Mouse (Mus musculus) embryonic fibroblast, embryonic 13.5 days (primary cell): ENCODE results near the gene Fam168a. TPM values are rescaled to one million over a fixed set of nuclear protein-coding genes. Genes with fewer than 3 reads are reported as not detected.
A peak's percentile ranks its signal among the peaks of the same experiment; 100 is the strongest.

Experiments used
- H3K27ac ChIP-seq: 2 replicates; pipeline ENCODE4 v1.5.1; 2012; ENCODE audit warnings: low read length, control low read depth, inconsistent platforms; ENCODE audit not compliant: insufficient read depth
- H3K4me1 ChIP-seq: 2 replicates; pipeline ENCODE4 v1.6.1; 2011; ENCODE audit warnings: low read length; ENCODE audit not compliant: control insufficient read depth, insufficient read depth
- H3K4me3 ChIP-seq: 2 replicates; pipeline ENCODE4 v1.5.1; 2011; ENCODE audit warnings: mild to moderate bottlenecking, control low read depth, low read length; ENCODE audit not compliant: insufficient read depth
- CTCF ChIP-seq: IDR thresholded peaks from 2 replicates; pipeline ENCODE4 v1.5.1; 2011; ENCODE audit warnings: mild to moderate bottlenecking, control low read depth, low read length, moderate library complexity, borderline replicate concordance; ENCODE audit not compliant: insufficient read depth
- POLR2A ChIP-seq: IDR thresholded peaks from 2 replicates; pipeline ENCODE4 v1.6.1; 2011; ENCODE audit warnings: low read depth, mild to moderate bottlenecking, control low read depth, low read length, moderate library complexity
- polyA plus RNA-seq: library from polyadenylated mRNA; stranded (reverse); fragments of >200 nt; gene quantifications from 2 replicates; pipeline ENCODE4 v1.2.4, GENCODE M21; 2011; ENCODE audit warnings: low read depth; ENCODE audit not compliant: missing spikeins, insufficient read length

The Fam168a gene
- polyA plus RNA-seq, 1 experiment: 58.0 TPM

GRCm38 (mm10) chr7:100736131-100736530, 29.7 kb downstream of the Fam168a start:
- Histone ChIP-seq H3K4me3 (no peak overlapping the region), H3K27ac (no peak overlapping the region), H3K4me1 (peaks cover 13% of the 10 kb centered on the region)
- TF ChIP-seq POLR2A (no peak), CTCF (no peak)

DNA sequence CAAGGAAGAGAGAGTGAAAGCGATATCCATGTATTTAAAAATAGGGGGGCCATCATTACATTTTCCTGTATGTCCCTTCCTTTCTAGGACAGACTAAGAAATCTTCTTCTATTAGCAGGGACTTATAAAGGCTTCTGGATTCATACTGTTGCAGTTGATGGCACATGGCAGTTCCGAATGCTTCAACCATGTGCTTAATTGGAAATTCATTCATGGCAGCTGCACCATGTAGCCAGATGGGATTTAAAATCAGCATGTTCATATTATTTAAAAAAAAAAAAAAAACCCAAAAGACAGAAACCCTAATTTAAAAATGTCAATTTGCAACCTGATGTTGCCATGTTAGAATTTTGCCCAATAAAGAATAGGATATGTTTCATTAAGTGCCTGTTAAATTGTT, 37.9 kb downstream of the Fam168a start:
- TF ChIP-seq CTCF: no peak
- TF ChIP-seq POLR2A: no peak
- Histone ChIP-seq H3K4me1 (peaks cover 6% of the 10 kb centered on the region; the same call in 1 of the 2 replicates), H3K27ac (no peak overlapping the region), H3K4me3 (no peak overlapping the region)

GRCm38 (mm10) chr7:100750101-100750500, 43.7 kb downstream of the Fam168a start:
- TF ChIP-seq POLR2A: no peak
- no peak for TF ChIP-seq CTCF
- Histone ChIP-seq H3K4me3 (no peak overlapping the region), H3K27ac (peak overlapping the region; percentile 18; the same call in 1 of the 2 replicates), H3K4me1 (no peaks in the 10 kb centered on the region)

GRCm38 (mm10) chr7:100758718-100759117, 52.3 kb downstream of the Fam168a start:
- no peaks in the 10 kb centered on the region for H3K4me1 ChIP-seq
- TF ChIP-seq CTCF: no peak
- no peak overlapping the region for H3K27ac ChIP-seq
- no peak overlapping the region for H3K4me3 ChIP-seq

DNA sequence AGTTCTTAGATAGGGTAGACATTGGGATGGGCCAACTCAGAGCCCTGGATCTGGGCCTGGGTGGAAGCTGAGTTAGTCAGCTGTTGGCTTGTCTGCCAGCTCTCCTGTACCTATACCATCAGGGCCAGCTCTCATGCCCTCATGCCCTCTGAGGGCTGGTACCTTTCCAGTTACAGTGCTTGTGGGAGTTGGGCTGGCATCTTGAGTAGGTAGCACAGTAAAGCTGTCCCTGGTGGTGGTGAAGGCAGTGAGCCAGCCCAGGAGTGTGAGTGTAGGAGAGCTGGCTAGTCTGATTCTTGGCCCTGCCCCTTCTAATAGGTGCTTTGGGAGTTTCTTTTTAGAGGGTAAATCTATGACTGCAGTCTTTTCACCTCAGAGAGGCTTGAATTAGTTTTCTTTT, 56.3 kb downstream of the Fam168a start:
- Histone ChIP-seq H3K4me3 (no peak overlapping the region), H3K4me1 (no peaks in the 10 kb centered on the region), H3K27ac (no peak overlapping the region)
- TF ChIP-seq CTCF (no peak), POLR2A (no peak)

- Histone ChIP-seq H3K27ac (no peak overlapping the region), H3K4me3 (no peak overlapping the region), H3K4me1 (no peaks in the 10 kb centered on the region)
- TF ChIP-seq CTCF: no peak
- TF ChIP-seq POLR2A: no peak
These were observed 61.1 kb downstream of the Fam168a start for GRCm38 (mm10) chr7:100767568-100767967.

DNA sequence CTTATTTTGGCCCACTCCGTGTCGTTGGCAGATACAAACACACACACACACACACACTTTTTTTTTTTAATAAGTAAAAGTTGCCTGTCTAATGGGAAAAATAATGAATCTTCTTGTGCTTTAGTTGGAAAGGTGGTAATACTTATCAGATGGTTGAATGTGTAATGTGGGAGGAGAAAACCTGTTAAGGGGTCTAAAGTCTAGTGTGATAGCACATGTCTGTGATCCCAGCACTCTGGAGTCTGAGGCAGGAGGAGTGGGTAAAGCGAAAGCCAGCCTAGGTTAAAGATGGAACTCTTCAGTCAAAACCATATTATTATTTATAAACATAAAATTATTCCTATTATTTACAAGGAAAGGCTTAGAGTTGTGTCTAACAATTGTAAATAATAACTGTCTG, 61.6 kb downstream of the Fam168a start:
- Histone ChIP-seq H3K4me1 (no peaks in the 10 kb centered on the region), H3K27ac (no peak overlapping the region), H3K4me3 (no peak overlapping the region)
- TF ChIP-seq POLR2A: no peak

DNA sequence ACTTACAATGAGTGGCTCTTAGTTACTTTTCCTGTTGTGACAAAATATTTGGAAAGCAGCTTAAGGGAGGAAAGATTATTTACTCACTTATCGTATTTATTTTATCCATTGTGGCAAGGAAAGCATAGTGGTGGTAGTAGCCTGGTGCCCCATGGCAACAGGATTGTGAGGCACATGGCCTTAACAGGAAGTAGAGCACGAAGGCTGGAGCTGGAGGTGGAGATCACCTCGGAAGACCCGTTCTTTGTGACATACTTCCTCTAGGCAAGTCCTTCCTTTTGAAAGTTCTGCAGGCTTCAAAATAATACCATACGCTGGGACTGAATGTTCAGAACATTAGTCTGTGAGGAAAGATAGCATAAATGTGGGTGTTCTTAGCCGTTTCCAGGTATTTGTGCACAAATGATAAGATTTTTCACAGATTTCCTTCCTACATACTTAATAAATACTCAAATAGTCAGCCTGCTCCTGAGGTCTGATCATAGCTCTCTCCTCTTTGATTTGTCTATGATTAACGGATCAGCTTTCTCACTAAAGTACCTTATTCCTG, 63.2 kb downstream of the Fam168a start:
- H3K27ac ChIP-seq: no peak overlapping the region
- no peaks in the 10 kb centered on the region for H3K4me1 ChIP-seq
- H3K4me3 ChIP-seq: no peak overlapping the region
- TF ChIP-seq CTCF: no peak
- TF ChIP-seq POLR2A: no peak

- H3K4me3 ChIP-seq: no peak overlapping the region
- H3K4me1 ChIP-seq: no peaks in the 10 kb centered on the region
- TF ChIP-seq POLR2A (no peak), CTCF (no peak)
- no peak overlapping the region for H3K27ac ChIP-seq
These were observed 64.4 kb downstream of the Fam168a start for GRCm38 (mm10) chr7:100770669-100771341.

- no peaks in the 10 kb centered on the region for H3K4me1 ChIP-seq
- no peak overlapping the region for H3K4me3 ChIP-seq
- H3K27ac ChIP-seq: no peak overlapping the region
- TF ChIP-seq CTCF: no peak
- TF ChIP-seq POLR2A: no peak
These were observed 67.8 kb downstream of the Fam168a start for GRCm38 (mm10) chr7:100774189-100774588.

- Histone ChIP-seq H3K4me3 (no peak overlapping the region), H3K4me1 (no peaks in the 10 kb centered on the region), H3K27ac (no peak overlapping the region)
- TF ChIP-seq POLR2A (no peak), CTCF (no peak)
These were observed 69.4 kb downstream of the Fam168a start for GRCm38 (mm10) chr7:100775810-100776209.
